Mouse (Mus musculus) heart, adult 9 months (tissue): ENCODE data around the gene Timp3.

Experiments
- DNase-seq, 2 experiments: peaks; one replicate each; pipeline ENCODE4 v3.0.0; 2022; ENCODE audit warnings: low spot score in 2 of 2

The Timp3 gene

GRCm38 (mm10) chr10:86297307-86297706 lies 2.9 kb upstream of the Timp3 start:
- DNase-seq, result no peak

GRCm38 (mm10) chr10:86298326-86298725 lies 1.8 kb upstream of the Timp3 start:
- no peak for DNase-seq

GRCm38 (mm10) chr10:86299795-86300194 lies 377 bp upstream of the Timp3 start:
- DNase-seq, result no peak

- DNase-seq, result no peak
Measured at GRCm38 (mm10) chr10:86301117-86301490, 932 bp downstream of the Timp3 start.

GRCm38 (mm10) chr10:86301593-86302317 lies 1.6 kb downstream of the Timp3 start:
- DNase-seq, result no peak

GRCm38 (mm10) chr10:86302318-86302648 lies 2.1 kb downstream of the Timp3 start:
- no peak for DNase-seq

GRCm38 (mm10) chr10:86302761-86303494 lies 2.8 kb downstream of the Timp3 start:
- peak; percentile 81 to 86 for DNase-seq

- DNase-seq, result no peak
Measured at GRCm38 (mm10) chr10:86303495-86303876, 3.3 kb downstream of the Timp3 start.

GRCm38 (mm10) chr10:86304583-86304982 lies 4.4 kb downstream of the Timp3 start:
- no peak for DNase-seq

GRCm38 (mm10) chr10:86307235-86307634 lies 7.1 kb downstream of the Timp3 start:
- peak in 1 of 2 experiments; percentile 53 for DNase-seq

- DNase-seq, result peak; percentile 60 to 62
Measured at GRCm38 (mm10) chr10:86310527-86310926, 10.4 kb downstream of the Timp3 start.

GRCm38 (mm10) chr10:86312976-86313375 lies 12.8 kb downstream of the Timp3 start:
- DNase-seq, result no peak

GRCm38 (mm10) chr10:86313448-86313847 lies 13.3 kb downstream of the Timp3 start:
- DNase-seq, result no peak

GRCm38 (mm10) chr10:86315513-86315912 lies 15.3 kb downstream of the Timp3 start:
- DNase-seq, result no peak

GRCm38 (mm10) chr10:86317633-86318032 lies 17.5 kb downstream of the Timp3 start:
- DNase-seq, result no peak

GRCm38 (mm10) chr10:86318552-86319140 lies 18.5 kb downstream of the Timp3 start:
- DNase-seq, result no peak

GRCm38 (mm10) chr10:86319526-86319925 lies 19.4 kb downstream of the Timp3 start:
- DNase-seq, result no peak

GRCm38 (mm10) chr10:86320204-86320603 lies 20.0 kb downstream of the Timp3 start:
- DNase-seq, result no peak

- DNase-seq, result no peak
Measured at GRCm38 (mm10) chr10:86321194-86321593, 21.0 kb downstream of the Timp3 start.

GRCm38 (mm10) chr10:86322006-86322405 lies 21.8 kb downstream of the Timp3 start:
- no peak for DNase-seq

- no peak for DNase-seq
Measured at GRCm38 (mm10) chr10:86323275-86323994, 23.3 kb downstream of the Timp3 start.

GRCm38 (mm10) chr10:86325272-86325671 lies 25.1 kb downstream of the Timp3 start:
- DNase-seq, result no peak
